Mouse (Mus musculus) kidney, embryonic 14.5 days (tissue): Measurements from ENCODE around the gene Gm10197. TPM values are rescaled to one million over a fixed set of nuclear protein-coding genes. Genes with fewer than 3 reads are reported as not detected.

Experiments
- ATAC-seq: fragments of 200-750 bp; cut with Nextera tagmentation; 2 replicates; pipeline ENCODE4 v1.8.0; 2017; ENCODE audit warnings: moderate number of reproducible peaks, mild to moderate bottlenecking, moderate TSS enrichment, moderate library complexity; ENCODE audit not compliant: low FRiP score, low TSS enrichment
- H3K27ac ChIP-seq: fragments of 300-500 bp; sonication (generic); 2 replicates; pipeline ENCODE4 v1.5.1; 2014; ENCODE audit warnings: low read depth, mild to moderate bottlenecking, low read length, moderate library complexity, mixed read lengths
- H3K27me3 ChIP-seq: fragments of 300-500 bp; sonication (generic); 2 replicates; pipeline ENCODE4 v1.6.1; 2014; ENCODE audit warnings: mild to moderate bottlenecking, low read length; ENCODE audit not compliant: control insufficient read depth, insufficient read depth
- H3K36me3 ChIP-seq: fragments of 300-500 bp; sonication (generic); 2 replicates; pipeline ENCODE4 v1.6.1; 2014; ENCODE audit warnings: low read length, mixed read lengths; ENCODE audit not compliant: control insufficient read depth, insufficient read depth
- H3K4me1 ChIP-seq: fragments of 300-500 bp; sonication (generic); 2 replicates; pipeline ENCODE4 v1.6.1; 2014; ENCODE audit warnings: low read length, mixed read lengths; ENCODE audit not compliant: control insufficient read depth, insufficient read depth
- H3K4me2 ChIP-seq: fragments of 300-500 bp; sonication (generic); replicated peaks from 2 replicates; pipeline ENCODE4 v1.6.1; 2014; ENCODE audit warnings: low read depth, mild to moderate bottlenecking, low read length
- H3K4me3 ChIP-seq: fragments of 300-500 bp; sonication (generic); 2 replicates; pipeline ENCODE4 v1.5.1; 2014; ENCODE audit warnings: mild to moderate bottlenecking, low read length
- H3K9ac ChIP-seq: fragments of 300-500 bp; sonication (generic); 2 replicates; pipeline ENCODE4 v1.6.1; 2014; ENCODE audit warnings: low read depth, mild to moderate bottlenecking, low read length, moderate library complexity
- H3K9me3 ChIP-seq: fragments of 300-500 bp; sonication (generic); 2 replicates; pipeline ENCODE4 v1.6.1; 2016; ENCODE audit warnings: low read length; ENCODE audit not compliant: control insufficient read depth
- WGBS: fragments of 180-500 bp; shearing (Covaris S2); extraction: QIAGEN DNeasy Blood & Tissue Kit; methylation state at CpG from one replicate; pipeline ENCODE4 v1.1.7; 2014; 5-methylcytosine and 5-hydroxymethylcytosine counted together
- polyA plus RNA-seq: library from polyadenylated mRNA; unstranded; fragments of >200 nt; fragmentation: Nextera tagmentation; extraction: Ambion mirVana; gene quantifications from 2 replicates; pipeline ENCODE4 v1.2.1, GENCODE M21; 2014

Gm10197 gene
- polyA plus RNA-seq, 1 experiment from 2014 or later, result 3.2 TPM

DNA sequence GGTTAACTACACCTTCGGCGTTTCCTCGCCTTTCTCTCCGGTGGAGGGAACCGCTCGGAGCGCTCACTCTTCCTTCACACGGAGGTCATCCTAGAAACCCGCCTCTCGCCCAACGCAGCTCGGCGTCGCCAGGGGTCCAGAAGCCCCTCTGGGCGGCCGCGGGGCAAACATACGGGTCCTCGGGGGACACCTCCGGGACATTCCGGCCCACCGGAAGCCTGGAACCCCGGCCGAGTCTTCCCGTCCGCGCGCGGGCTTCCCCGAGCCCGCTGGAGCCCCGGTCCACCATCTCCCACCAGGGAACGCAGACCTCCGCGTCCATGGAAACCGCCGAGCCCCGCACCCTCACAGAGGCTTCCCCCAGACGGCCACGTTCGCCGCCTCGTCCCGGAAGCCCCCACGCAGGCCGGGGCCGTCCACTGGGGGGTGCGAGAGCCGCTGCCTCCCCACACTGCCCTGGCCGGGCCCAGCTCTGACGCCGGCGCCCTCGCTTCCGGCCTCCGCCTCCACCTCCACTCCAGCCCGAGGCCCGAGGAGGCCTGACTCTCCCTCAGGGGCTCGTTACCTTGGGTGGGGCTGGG, 18.4 kb upstream of the Gm10197 start:
- peak overlapping the region; percentile 99 for H3K9ac ChIP-seq
- H3K4me2 ChIP-seq, result peak overlapping the region; percentile 55
- peaks cover 4% of the 10 kb centered on the region; the same call in 1 of the 2 replicates for H3K4me1 ChIP-seq
- H3K27ac ChIP-seq, result peak overlapping the region; percentile 98
- H3K36me3 ChIP-seq, result peaks cover 35% of the 10 kb centered on the region
- no peaks in the 10 kb centered on the region for H3K9me3 ChIP-seq
- peak overlapping the region; percentile 98 for H3K4me3 ChIP-seq
- peak; percentile 91 for ATAC-seq
- under 1% methylated on average over 40 of the region's 59 CpGs for WGBS
- H3K27me3 ChIP-seq, result no peaks in the 10 kb centered on the region

DNA sequence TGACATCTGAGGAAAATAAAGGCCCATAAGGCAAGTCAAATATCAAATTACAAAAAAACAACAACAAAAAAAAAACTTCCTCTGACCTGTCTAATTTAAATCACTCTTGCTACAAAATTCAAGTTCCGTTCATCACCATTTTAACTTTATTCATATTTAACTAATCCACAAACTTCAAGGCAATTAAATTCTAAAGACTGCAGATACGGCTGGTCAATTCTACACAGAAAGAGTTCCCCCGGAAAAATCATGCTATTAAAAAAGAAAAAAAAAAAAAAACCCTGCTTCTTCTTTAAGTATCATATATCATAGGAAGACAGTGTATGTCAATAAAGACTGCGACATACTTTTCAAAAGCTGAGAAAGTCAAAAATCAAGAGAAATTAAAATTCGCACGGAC, 17.9 kb upstream of the Gm10197 start:
- Histone ChIP-seq H3K27ac (peak overlapping the region; percentile 98), H3K4me1 (peaks cover 4% of the 10 kb centered on the region; the same call in 1 of the 2 replicates), H3K9ac (peak overlapping the region; percentile 99), H3K4me3 (peak overlapping the region; percentile 98), H3K36me3 (peaks cover 40% of the 10 kb centered on the region), H3K4me2 (peak overlapping the region; percentile 55), H3K9me3 (no peaks in the 10 kb centered on the region), H3K27me3 (no peaks in the 10 kb centered on the region)
- ATAC-seq, result no peak
- 9% methylated on average over 6 of the region's 6 CpGs for WGBS

DNA sequence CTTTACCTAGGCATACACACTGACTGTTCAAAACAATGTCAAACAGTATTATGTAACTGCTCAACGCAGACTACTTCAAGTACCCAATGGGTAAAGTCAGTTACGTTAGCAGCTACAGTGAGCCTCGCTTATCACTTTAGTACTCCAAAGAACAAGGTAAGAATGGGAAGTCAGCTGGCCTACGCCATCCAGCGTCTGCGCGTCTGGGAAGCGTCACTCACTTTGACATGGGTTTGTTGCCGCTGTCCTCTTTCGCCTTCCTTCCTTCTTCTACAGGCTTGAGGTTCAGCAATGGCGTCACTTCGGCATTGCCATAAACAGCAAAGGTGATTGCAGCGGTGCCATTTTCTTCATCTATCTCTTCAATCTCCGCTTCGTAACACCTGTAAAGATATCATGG, 11.8 kb upstream of the Gm10197 start:
- WGBS, result 97% methylated on average over 15 of the region's 15 CpGs
- Histone ChIP-seq H3K9me3 (no peaks in the 10 kb centered on the region), H3K36me3 (peaks cover 92% of the 10 kb centered on the region), H3K4me1 (no peaks in the 10 kb centered on the region), H3K9ac (no peak overlapping the region), H3K27ac (no peak overlapping the region), H3K4me3 (no peak overlapping the region), H3K4me2 (no peak overlapping the region), H3K27me3 (no peaks in the 10 kb centered on the region)
- ATAC-seq, result no peak

DNA sequence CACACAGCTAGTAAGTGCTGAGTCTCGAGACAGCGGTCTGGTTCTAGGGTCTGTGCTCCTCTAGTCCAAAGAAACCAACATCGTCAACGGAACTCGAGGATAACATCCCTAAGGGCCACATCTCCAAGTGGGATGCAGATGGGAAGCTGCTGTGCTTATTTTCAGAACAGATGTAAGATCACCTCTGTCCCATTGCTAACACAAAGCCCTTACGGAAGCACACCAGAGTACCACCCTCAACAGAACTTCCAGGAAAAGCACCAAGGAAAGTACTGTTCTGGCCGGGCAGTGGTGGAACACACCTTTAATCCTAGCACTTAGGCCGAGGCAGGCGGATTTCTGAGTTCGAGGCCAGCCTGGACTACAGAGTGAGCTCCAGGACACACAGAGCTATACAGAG, 6.9 kb upstream of the Gm10197 start:
- Histone ChIP-seq H3K27ac (no peak overlapping the region), H3K9me3 (no peaks in the 10 kb centered on the region), H3K9ac (no peak overlapping the region), H3K4me1 (no peaks in the 10 kb centered on the region), H3K4me3 (no peak overlapping the region), H3K36me3 (peaks cover 69% of the 10 kb centered on the region), H3K27me3 (no peaks in the 10 kb centered on the region), H3K4me2 (no peak overlapping the region)
- 91% methylated on average over 10 of the region's 10 CpGs for WGBS
- ATAC-seq, result no peak

DNA sequence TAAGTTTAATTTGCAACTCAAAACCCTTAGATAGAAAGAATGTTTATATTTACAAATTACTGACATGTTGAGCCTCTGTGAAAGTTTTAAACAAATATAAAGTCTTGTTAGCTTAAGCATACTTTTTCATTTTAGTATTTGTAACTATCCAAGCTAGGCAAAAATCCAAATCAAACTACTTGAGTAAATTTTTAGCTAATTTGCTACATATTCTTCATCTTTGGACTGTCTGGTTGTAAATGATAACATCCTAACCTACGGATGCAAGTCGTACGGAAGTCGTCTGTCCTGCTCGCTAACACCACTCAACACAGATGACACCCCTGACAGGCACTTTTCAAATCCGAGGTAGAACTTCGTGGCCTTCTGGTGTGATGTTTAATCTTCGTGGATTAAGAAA, 6.1 kb upstream of the Gm10197 start:
- ATAC-seq, result no peak
- H3K9ac ChIP-seq, result no peak overlapping the region
- H3K36me3 ChIP-seq, result peaks cover 61% of the 10 kb centered on the region
- H3K9me3 ChIP-seq, result no peaks in the 10 kb centered on the region
- WGBS, result 89% methylated on average over 8 of the region's 8 CpGs
- H3K4me2 ChIP-seq, result no peak overlapping the region
- H3K27ac ChIP-seq, result no peak overlapping the region
- no peaks in the 10 kb centered on the region for H3K4me1 ChIP-seq
- no peak overlapping the region for H3K4me3 ChIP-seq
- H3K27me3 ChIP-seq, result no peaks in the 10 kb centered on the region

DNA sequence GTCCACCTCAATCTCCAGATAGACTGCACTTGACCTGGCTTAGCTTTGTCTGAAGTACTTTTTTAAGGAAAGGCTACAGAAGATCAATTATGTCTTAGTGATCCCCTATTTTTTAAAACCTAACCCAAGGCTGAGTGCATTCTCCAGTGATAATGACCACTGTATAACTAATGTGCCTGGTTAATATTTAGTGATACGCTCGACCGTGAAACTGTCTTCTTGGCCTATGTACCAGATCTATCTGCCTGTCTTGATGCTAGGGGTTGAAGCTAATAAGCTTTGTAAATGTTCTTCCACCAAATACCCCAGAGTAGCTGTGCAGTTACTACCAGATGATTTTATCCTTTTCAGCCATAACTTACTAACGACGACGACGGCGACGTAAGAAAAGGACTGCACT, 4.2 kb upstream of the Gm10197 start:
- H3K36me3 ChIP-seq, result peaks cover 48% of the 10 kb centered on the region
- no peak overlapping the region; the same call in 1 of the 2 replicates for H3K27ac ChIP-seq

DNA sequence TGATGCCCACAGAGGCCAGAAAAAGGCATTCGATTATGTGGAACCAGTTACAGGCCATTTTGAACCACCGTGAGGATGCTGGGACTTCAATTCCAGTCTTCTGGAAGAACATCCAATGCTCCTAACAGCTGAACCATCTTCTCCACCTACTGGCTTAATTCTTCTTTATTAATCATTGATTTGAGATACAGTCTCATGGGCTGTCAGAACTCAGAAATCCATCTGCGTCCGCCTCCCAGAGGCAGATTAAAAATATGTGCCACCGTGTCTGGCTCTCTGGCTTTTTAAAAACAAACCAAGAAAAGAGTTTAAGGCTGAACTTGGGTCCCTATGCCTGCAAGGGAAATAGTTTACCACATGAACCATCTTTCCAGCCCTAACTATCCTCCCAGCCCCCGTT, 3.7 kb upstream of the Gm10197 start:
- peaks cover 43% of the 10 kb centered on the region for H3K36me3 ChIP-seq
- H3K4me3 ChIP-seq, result no peak overlapping the region
- no peak overlapping the region for H3K9ac ChIP-seq
- no peak for ATAC-seq
- no peak overlapping the region for H3K4me2 ChIP-seq
- H3K9me3 ChIP-seq, result no peaks in the 10 kb centered on the region
- no peaks in the 10 kb centered on the region for H3K4me1 ChIP-seq
- H3K27ac ChIP-seq, result no peak overlapping the region
- H3K27me3 ChIP-seq, result no peaks in the 10 kb centered on the region
- 81% methylated on average over 6 of the region's 6 CpGs for WGBS

More for the DNA sequence above, 4.2 kb upstream of the Gm10197 start:
- H3K9ac ChIP-seq, result no peak overlapping the region
- H3K4me3 ChIP-seq, result no peak overlapping the region
- no peak overlapping the region for H3K4me2 ChIP-seq
- 73% methylated on average over 9 of the region's 9 CpGs for WGBS
- no peaks in the 10 kb centered on the region for H3K27me3 ChIP-seq
- no peaks in the 10 kb centered on the region for H3K9me3 ChIP-seq
- no peak for ATAC-seq
- H3K4me1 ChIP-seq, result no peaks in the 10 kb centered on the region

DNA sequence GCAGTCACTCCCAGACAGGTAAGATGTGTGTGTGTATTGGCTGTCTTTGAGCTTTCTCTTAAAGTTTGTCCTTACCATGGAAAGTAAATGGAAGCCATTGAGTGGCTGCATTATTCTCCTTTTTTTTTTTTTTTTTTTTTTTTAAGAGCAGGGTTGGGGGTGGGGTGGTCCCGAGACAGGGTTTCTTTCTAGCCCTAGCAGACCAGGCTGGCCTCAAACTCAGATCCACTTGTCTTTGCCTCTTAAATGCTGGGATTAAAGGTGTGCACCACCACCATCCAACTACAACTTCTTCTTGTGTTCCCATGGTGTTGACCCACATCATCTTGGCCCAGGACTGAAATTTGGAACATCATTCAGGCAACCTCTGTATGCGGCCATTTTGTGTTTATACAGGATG, 2.0 kb upstream of the Gm10197 start:
- Histone ChIP-seq H3K4me3 (no peak overlapping the region), H3K4me1 (no peaks in the 10 kb centered on the region; the same call in 1 of the 2 replicates), H3K36me3 (peaks cover 29% of the 10 kb centered on the region; the same call in 1 of the 2 replicates), H3K27ac (no peak overlapping the region), H3K4me2 (no peak overlapping the region), H3K9me3 (no peaks in the 10 kb centered on the region), H3K27me3 (no peaks in the 10 kb centered on the region), H3K9ac (no peak overlapping the region)
- no peak for ATAC-seq
- WGBS, result 84% methylated on average over 2 of the region's 2 CpGs

DNA sequence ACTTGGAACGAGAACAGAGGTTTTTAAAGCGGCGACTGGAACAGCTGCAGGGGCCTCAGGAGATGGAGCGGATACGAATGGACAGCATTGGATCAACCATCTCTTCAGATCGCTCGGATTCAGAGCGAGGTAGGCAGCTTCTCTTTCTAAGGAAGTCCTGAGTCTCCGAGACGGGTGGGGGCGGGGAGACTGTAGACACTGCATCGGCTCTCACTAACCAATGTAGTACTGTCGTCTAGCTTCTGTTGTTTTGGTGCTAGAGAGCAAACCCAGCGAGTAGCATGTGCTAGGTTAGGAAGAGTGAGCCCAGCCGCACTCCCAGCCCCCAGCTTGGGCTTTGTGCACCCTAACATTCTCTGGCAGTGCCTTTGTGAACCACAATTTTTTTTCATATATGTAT, 1.3 kb downstream of the Gm10197 start:
- H3K36me3 ChIP-seq, result peaks cover 13% of the 10 kb centered on the region; the same call in 1 of the 2 replicates
- H3K9me3 ChIP-seq, result no peaks in the 10 kb centered on the region
- H3K4me2 ChIP-seq, result no peak overlapping the region
- H3K4me1 ChIP-seq, result peaks cover 5% of the 10 kb centered on the region; the same call in 1 of the 2 replicates
- ATAC-seq, result no peak
- no peak overlapping the region for H3K9ac ChIP-seq
- no peaks in the 10 kb centered on the region for H3K27me3 ChIP-seq
- no peak overlapping the region for H3K4me3 ChIP-seq
- H3K27ac ChIP-seq, result no peak overlapping the region
- WGBS, result 75% methylated on average over 15 of the region's 15 CpGs
